Mouse (Mus musculus) MEL (cell line): ENCODE data around the gene Mepe. TPM values are rescaled to one million over a fixed set of nuclear protein-coding genes. Genes with fewer than 3 reads are reported as not detected.

Experiments
- DNase-seq: peaks from one replicate; pipeline ENCODE4 v3.0.0; 2011; ENCODE audit warnings: low read depth, low spot score
- H3K27ac ChIP-seq: 2 replicates; pipeline ENCODE4 v1.5.1; 2012; ENCODE audit warnings: low read depth, mild to moderate bottlenecking, control low read depth, low read length, moderate library complexity; ENCODE audit not compliant: control insufficient read depth
- H3K27me3 ChIP-seq, 2 experiments: fragments of 150-350 bp in 1 of 2; sonication (generic) in 1 of 2; 2 replicates each; pipeline ENCODE4 v1.6.1; 2012; ENCODE audit warnings: low read length in 2 of 2, mild to moderate bottlenecking in 2 of 2, improper control_type of control experiment in 1 of 2, moderate library complexity in 1 of 2; ENCODE audit not compliant: insufficient read depth in 2 of 2, control insufficient read depth in 1 of 2
- H3K36me3 ChIP-seq, 2 experiments: 2 replicates each; pipeline ENCODE4 v1.6.1; 2012 to 2014; ENCODE audit warnings: low read length in 2 of 2, improper control_type of control experiment in 1 of 2, inconsistent platforms in 1 of 2, mild to moderate bottlenecking in 1 of 2; ENCODE audit not compliant: insufficient read depth in 2 of 2, control insufficient read depth in 1 of 2
- H3K4me1 ChIP-seq, 2 experiments: fragments of 150-350 bp in 1 of 2; sonication (generic) in 1 of 2; 2 replicates each; pipeline ENCODE4 v1.6.1; 2012; ENCODE audit warnings: low read length in 2 of 2, improper control_type of control experiment in 1 of 2, mild to moderate bottlenecking in 1 of 2; ENCODE audit not compliant: insufficient read depth in 2 of 2, control insufficient read depth in 1 of 2
- H3K4me3 ChIP-seq, 2 experiments: fragments of 150-350 bp in 1 of 2; sonication (generic) in 1 of 2; 2 replicates each; pipeline ENCODE4 v1.5.1; 2012; ENCODE audit warnings: low read depth in 2 of 2, low read length in 2 of 2, mild to moderate bottlenecking in 2 of 2, moderate library complexity in 2 of 2, control low read depth in 1 of 2, improper control_type of control experiment in 1 of 2; ENCODE audit not compliant: control insufficient read depth in 1 of 2, insufficient read depth in 1 of 2
- H3K79me2 ChIP-seq: 2 replicates; pipeline ENCODE4 v1.6.1; 2012; ENCODE audit warnings: mild to moderate bottlenecking, low read length, moderate library complexity; ENCODE audit not compliant: control insufficient read depth, poor library complexity, insufficient read depth
- H3K9ac ChIP-seq: 2 replicates; pipeline ENCODE4 v1.6.1; 2012; ENCODE audit warnings: low read depth, mild to moderate bottlenecking, control low read depth, low read length, moderate library complexity; ENCODE audit not compliant: control insufficient read depth, poor library complexity, severe bottlenecking
- H3K9me3 ChIP-seq: fragments of 150-350 bp; sonication (generic); replicated peaks from 2 replicates; pipeline ENCODE4 v1.6.1; 2012; ENCODE audit warnings: mild to moderate bottlenecking, low read length, improper control_type of control experiment, moderate library complexity; ENCODE audit not compliant: insufficient read depth
- BHLHE40 ChIP-seq: IDR thresholded peaks from 2 replicates; pipeline ENCODE4 v1.6.1; 2012; ENCODE audit warnings: low read depth, mild to moderate bottlenecking, inconsistent platforms, low read length, improper control_type of control experiment, borderline replicate concordance
- CHD2 ChIP-seq: IDR thresholded peaks from 2 replicates; pipeline ENCODE4 v1.6.1; 2011; ENCODE audit warnings: low read length, improper control_type of control experiment
- CTCF ChIP-seq, 3 experiments: IDR thresholded peaks in 2 of 3; conservative IDR thresholded peaks in 1 of 3; 2 replicates each; pipeline ENCODE4 v1.5.1; 2011 to 2012; ENCODE audit warnings: low read length in 3 of 3, low read depth in 2 of 3, mild to moderate bottlenecking in 2 of 3, improper control_type of control experiment in 1 of 3, inconsistent platforms in 1 of 3, mixed read lengths in 1 of 3, moderate library complexity in 1 of 3; ENCODE audit not compliant: control insufficient read depth in 1 of 3, insufficient read depth in 1 of 3, poor library complexity in 1 of 3, severe bottlenecking in 1 of 3
- ELF1 ChIP-seq: IDR thresholded peaks from 2 replicates; pipeline ENCODE4 v1.6.1; 2014; ENCODE audit warnings: low read depth, mild to moderate bottlenecking, inconsistent platforms, low read length, improper control_type of control experiment, moderate library complexity
- EP300 ChIP-seq, 2 experiments: IDR thresholded peaks; 2 replicates each; pipeline ENCODE4 v1.6.1; 2011; ENCODE audit warnings: improper control_type of control experiment in 2 of 2, low read length in 2 of 2, low read depth in 1 of 2, mild to moderate bottlenecking in 1 of 2
- ETS1 ChIP-seq: IDR thresholded peaks from 2 replicates; pipeline ENCODE4 v1.6.1; 2012; ENCODE audit warnings: low read depth, mild to moderate bottlenecking, inconsistent platforms, low read length, improper control_type of control experiment, moderate library complexity
- HCFC1 ChIP-seq: IDR thresholded peaks from 2 replicates; pipeline ENCODE4 v1.6.1; 2012; ENCODE audit warnings: low read depth, mild to moderate bottlenecking, inconsistent platforms, low read length, improper control_type of control experiment, moderate library complexity
- JUND ChIP-seq: IDR thresholded peaks from 2 replicates; pipeline ENCODE4 v1.6.1; 2011; ENCODE audit warnings: low read depth, mild to moderate bottlenecking, improper control_type of control experiment, low read length
- KAT2A ChIP-seq: conservative IDR thresholded peaks from 2 replicates; pipeline ENCODE4 v1.6.1; 2012; ENCODE audit warnings: low read depth, low read length, improper control_type of control experiment, inconsistent platforms
- MAX ChIP-seq: IDR thresholded peaks from 2 replicates; pipeline ENCODE4 v1.6.1; 2011; ENCODE audit warnings: low read length, improper control_type of control experiment
- MAZ ChIP-seq: IDR thresholded peaks from 2 replicates; pipeline ENCODE4 v1.6.1; 2012; ENCODE audit warnings: low read depth, mild to moderate bottlenecking, inconsistent platforms, low read length, improper control_type of control experiment
- MYC ChIP-seq: IDR thresholded peaks from 2 replicates; pipeline ENCODE4 v1.6.1; 2011; ENCODE audit warnings: low read depth, mild to moderate bottlenecking, low read length, improper control_type of control experiment, moderate library complexity
- POLR2A ChIP-seq, 2 experiments: IDR thresholded peaks; 2 replicates each; pipeline ENCODE4 v1.6.1; 2011 to 2012; ENCODE audit warnings: low read length in 2 of 2, mild to moderate bottlenecking in 2 of 2, control low read depth in 1 of 2, improper control_type of control experiment in 1 of 2, low read depth in 1 of 2, moderate library complexity in 1 of 2; ENCODE audit not compliant: control insufficient read depth in 1 of 2, insufficient read depth in 1 of 2, poor library complexity in 1 of 2
- TAL1 ChIP-seq: IDR thresholded peaks from 2 replicates; pipeline ENCODE4 v1.6.1; 2012; ENCODE audit warnings: mild to moderate bottlenecking, inconsistent platforms, low read length, moderate library complexity, mixed read lengths
- UBTF ChIP-seq: IDR thresholded peaks from 2 replicates; pipeline ENCODE4 v1.6.1; 2012; ENCODE audit warnings: low read depth, mild to moderate bottlenecking, inconsistent platforms, low read length, improper control_type of control experiment, moderate library complexity, borderline replicate concordance; ENCODE audit not compliant: insufficient read depth
- USF1 ChIP-seq: IDR thresholded peaks from 2 replicates; pipeline ENCODE4 v1.6.1; 2014; ENCODE audit warnings: low read depth, mild to moderate bottlenecking, inconsistent platforms, low read length, improper control_type of control experiment, moderate library complexity
- ZKSCAN1 ChIP-seq: IDR thresholded peaks from 2 replicates; pipeline ENCODE4 v1.6.1; 2012; ENCODE audit warnings: low read depth, mild to moderate bottlenecking, inconsistent platforms, low read length, improper control_type of control experiment, moderate library complexity
- ZMIZ1 ChIP-seq: IDR thresholded peaks from 2 replicates; pipeline ENCODE4 v1.6.1; 2012; ENCODE audit warnings: low read depth, mild to moderate bottlenecking, inconsistent platforms, low read length, improper control_type of control experiment, moderate library complexity
- ZNF384 ChIP-seq: IDR thresholded peaks from 2 replicates; pipeline ENCODE4 v1.6.1; 2012; ENCODE audit warnings: low read depth, mild to moderate bottlenecking, inconsistent platforms, low read length, improper control_type of control experiment
- polyA plus RNA-seq, 2 experiments: library from polyadenylated mRNA; stranded (reverse) in 1 of 2; unstranded in 1 of 2; fragments of >175 nt in 1 of 2; fragments of >200 nt in 1 of 2; gene quantifications; 2 replicates each; pipeline versions ENCODE4 v1.2.1 to v1.2.4; 2012; ENCODE audit warnings: low replicate concordance in 2 of 2, low read depth in 1 of 2; ENCODE audit not compliant: insufficient read length in 2 of 2, insufficient read depth in 1 of 2, missing spikeins in 1 of 2
- total RNA-seq: library from RNA; depleted of rRNA; stranded (reverse); fragments of 300-350 nt; gene quantifications from 2 replicates; pipeline ENCODE4 v1.2.3, GENCODE M21; 2012

Mepe gene
- total and polyA plus RNA-seq, 3 experiments = not detected

DNA sequence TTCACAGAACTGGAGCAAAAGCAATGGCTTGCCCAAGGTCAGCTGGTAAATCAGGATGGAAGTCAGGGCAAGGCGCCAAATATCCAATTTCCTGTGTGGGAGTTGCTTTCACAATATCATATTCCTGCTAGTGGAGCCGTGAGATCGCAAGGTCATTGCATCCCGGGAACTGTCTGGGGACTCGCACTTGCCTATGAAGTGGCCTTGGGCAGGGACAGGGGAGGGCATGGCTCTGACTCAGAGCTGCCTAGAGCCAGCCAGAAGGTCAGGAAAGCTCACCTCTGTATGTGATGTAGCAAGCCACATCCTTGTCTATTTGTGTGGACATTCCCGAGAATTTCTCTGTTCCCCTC lies 49.2 kb downstream of the Mepe start:
- H3K9me3 ChIP-seq = no peaks in the 10 kb centered on the region
- no peaks in the 10 kb centered on the region for H3K79me2 ChIP-seq
- no peak for TF ChIP-seq CTCF (IDR thresholded peaks at IDR 0.05 in 2 of 3, conservative IDR thresholded peaks at IDR 0.05 in 1 of 3; ENCODE audit: control insufficient read depth in 1 of 3, insufficient read depth in 1 of 3, low read depth in 2 of 3, low read length in 3 of 3, poor library complexity in 1 of 3, severe bottlenecking in 1 of 3)
- no peak for TF ChIP-seq MYC
- no peak for TF ChIP-seq ELF1
- TF ChIP-seq CHD2 = no peak
- no peak for TF ChIP-seq EP300 (IDR thresholded peaks at IDR 0.05; ENCODE audit: low read depth in 1 of 2, low read length in 2 of 2)
- no peaks in the 10 kb centered on the region for H3K4me1 ChIP-seq
- H3K27ac ChIP-seq = no peak overlapping the region
- no peak overlapping the region for H3K4me3 ChIP-seq
- DNase-seq = no peak
- no peak overlapping the region for H3K9ac ChIP-seq
- no peaks in the 10 kb centered on the region for H3K27me3 ChIP-seq
- H3K36me3 ChIP-seq = no peaks in the 10 kb centered on the region

DNA sequence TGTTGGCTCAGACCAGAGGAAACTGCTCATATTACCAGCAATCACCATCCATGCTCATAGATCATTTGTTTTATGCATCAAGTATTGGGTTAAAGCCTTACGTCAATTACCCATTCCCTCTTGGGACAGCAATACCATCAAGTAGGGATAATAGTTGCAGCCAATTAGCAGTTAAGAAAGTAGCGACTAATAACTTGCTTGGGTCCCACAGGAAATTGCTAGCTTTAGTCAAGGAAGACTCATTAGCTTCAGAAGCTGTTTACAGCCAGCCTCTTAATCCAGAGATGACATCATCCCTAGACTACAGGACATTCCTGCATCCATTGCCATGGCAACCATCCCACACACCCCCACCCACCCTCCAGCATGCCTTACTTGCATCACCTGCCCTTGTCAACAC lies 50.0 kb downstream of the Mepe start:
- Histone ChIP-seq H3K4me3 (no peak overlapping the region), H3K27me3 (no peaks in the 10 kb centered on the region), H3K9me3 (no peaks in the 10 kb centered on the region), H3K27ac (no peak overlapping the region), H3K9ac (no peak overlapping the region), H3K79me2 (no peaks in the 10 kb centered on the region), H3K4me1 (no peaks in the 10 kb centered on the region), H3K36me3 (no peaks in the 10 kb centered on the region)
- TF ChIP-seq ZKSCAN1 = no peak
- no peak for TF ChIP-seq TAL1
- no peak for TF ChIP-seq CTCF (IDR thresholded peaks at IDR 0.05 in 2 of 3, conservative IDR thresholded peaks at IDR 0.05 in 1 of 3; ENCODE audit: control insufficient read depth in 1 of 3, insufficient read depth in 1 of 3, low read depth in 2 of 3, low read length in 3 of 3, poor library complexity in 1 of 3, severe bottlenecking in 1 of 3)
- no peak for TF ChIP-seq EP300 (IDR thresholded peaks at IDR 0.05; ENCODE audit: low read depth in 1 of 2, low read length in 2 of 2)
- no peak for DNase-seq

DNA sequence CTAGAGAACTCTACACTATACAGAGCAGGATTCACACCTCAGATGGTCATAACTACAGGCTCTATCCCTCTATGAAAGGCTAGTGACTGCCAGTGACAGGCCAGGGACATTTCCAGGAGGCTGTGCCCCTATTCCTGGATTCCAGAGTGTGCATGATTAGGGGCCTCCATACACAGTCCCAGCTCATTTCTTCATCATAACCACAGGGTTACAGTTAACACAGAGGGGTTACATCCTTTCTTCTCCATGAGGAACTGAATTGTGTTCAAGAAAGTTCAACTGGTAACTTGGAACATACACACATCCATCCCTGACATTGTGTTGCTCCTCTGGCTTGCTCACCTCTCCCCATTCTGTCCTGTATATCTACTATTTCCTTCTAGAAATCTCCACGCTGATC lies 51.8 kb downstream of the Mepe start:
- Histone ChIP-seq H3K9me3 (no peaks in the 10 kb centered on the region), H3K9ac (no peak overlapping the region), H3K4me3 (no peak overlapping the region), H3K36me3 (no peaks in the 10 kb centered on the region), H3K27ac (no peak overlapping the region), H3K4me1 (no peaks in the 10 kb centered on the region), H3K27me3 (no peaks in the 10 kb centered on the region), H3K79me2 (no peaks in the 10 kb centered on the region)
- DNase-seq = no peak
- TF ChIP-seq MAZ (no peak), ETS1 (no peak), MAX (no peak), KAT2A (no peak), UBTF (no peak), ELF1 (no peak), TAL1 (no peak), HCFC1 (no peak), CTCF (IDR thresholded peaks at IDR 0.05 in 2 of 3, conservative IDR thresholded peaks at IDR 0.05 in 1 of 3; ENCODE audit: control insufficient read depth in 1 of 3, insufficient read depth in 1 of 3, low read depth in 2 of 3, low read length in 3 of 3, poor library complexity in 1 of 3, severe bottlenecking in 1 of 3) (no peak), USF1 (no peak), CHD2 (no peak), BHLHE40 (no peak), POLR2A (IDR thresholded peaks at IDR 0.05; ENCODE audit: control insufficient read depth in 1 of 2, insufficient read depth in 1 of 2, low read depth in 1 of 2, low read length in 2 of 2, poor library complexity in 1 of 2) (no peak), ZMIZ1 (no peak), MYC (no peak), ZNF384 (no peak), JUND (no peak)
